Mouse (Mus musculus): ENCODE measurements around the gene St5. TPM values are rescaled to one million over a fixed set of nuclear protein-coding genes. Genes with fewer than 3 reads are reported as not detected.
A peak's percentile ranks its signal among the peaks of the same experiment; 100 is the strongest.

Gene St5
- polyA plus RNA-seq, 1 experiment: 32.0 TPM

GRCm38 (mm10) chr7:109704016-109704377 is 592 bp upstream of the St5 start:
- no peak for DNase-seq (ENCODE audit: low read depth, low spot score)
- WGBS: 3% methylated on average over 17 of the region's 17 CpGs

DNA sequence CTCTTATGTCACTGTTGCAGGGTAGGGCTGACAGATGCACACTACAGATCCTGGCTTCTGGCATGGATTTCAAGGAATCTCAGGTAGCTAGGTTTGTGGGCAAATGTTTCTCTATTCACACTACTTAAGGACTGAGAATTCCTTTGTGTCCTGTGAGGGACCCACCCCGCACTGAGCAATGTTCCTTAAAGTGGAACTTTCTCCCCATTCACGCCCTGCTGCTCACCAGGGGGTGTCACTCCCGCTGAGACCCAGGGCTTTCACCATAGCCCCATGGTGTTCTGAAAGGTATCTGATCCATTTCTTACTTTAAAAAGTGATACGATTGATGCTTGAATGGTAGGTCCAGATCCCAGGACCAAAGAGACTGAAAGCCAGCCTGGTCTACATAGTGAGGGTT is 684 bp downstream of the St5 start:
- DNase-seq (ENCODE audit: low read depth, low spot score): no peak
- 71% methylated on average over 4 of the region's 4 CpGs for WGBS

DNA sequence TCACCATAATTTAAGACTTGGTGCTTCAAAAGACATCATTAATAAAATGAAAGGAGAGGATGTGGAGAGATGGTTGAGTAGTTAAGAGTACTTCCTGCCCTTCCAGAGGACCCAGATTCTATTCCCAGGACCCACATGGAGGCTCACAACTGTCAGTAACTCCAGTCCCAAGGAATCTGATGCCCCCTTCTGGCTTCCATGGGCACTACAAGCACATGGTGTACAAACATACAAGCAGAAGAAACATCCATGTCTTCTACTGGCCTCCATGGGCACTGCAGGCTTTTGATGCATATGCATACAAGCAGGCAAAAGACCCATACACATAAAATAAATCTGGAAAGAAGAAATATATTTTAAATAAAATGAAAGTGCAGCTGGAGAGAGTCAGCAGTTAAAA is 3.2 kb downstream of the St5 start:
- DNase-seq (ENCODE audit: low read depth, low spot score): no peak

DNA sequence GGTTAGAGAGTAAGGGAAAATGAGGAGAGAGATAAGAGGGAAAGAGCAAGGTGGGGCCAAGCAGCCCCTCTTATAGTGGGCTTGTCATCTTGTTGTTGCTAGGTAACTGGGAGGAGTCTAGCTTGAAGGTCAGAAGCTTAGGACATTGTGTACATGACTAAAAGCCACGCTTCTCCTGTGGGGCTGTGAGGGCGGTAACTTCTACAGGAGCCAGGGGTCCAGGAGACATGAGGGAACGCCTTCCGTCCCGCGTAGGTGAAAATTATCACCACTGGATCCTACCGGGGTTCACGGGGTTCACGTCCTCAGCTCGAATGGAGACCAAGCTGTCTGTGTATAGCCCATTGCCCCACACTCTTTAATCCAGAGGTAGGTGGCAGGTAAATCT is 8.1 kb downstream of the St5 start:
- WGBS: 91% methylated on average over 10 of the region's 10 CpGs
- no peak for DNase-seq (ENCODE audit: low read depth, low spot score)

DNA sequence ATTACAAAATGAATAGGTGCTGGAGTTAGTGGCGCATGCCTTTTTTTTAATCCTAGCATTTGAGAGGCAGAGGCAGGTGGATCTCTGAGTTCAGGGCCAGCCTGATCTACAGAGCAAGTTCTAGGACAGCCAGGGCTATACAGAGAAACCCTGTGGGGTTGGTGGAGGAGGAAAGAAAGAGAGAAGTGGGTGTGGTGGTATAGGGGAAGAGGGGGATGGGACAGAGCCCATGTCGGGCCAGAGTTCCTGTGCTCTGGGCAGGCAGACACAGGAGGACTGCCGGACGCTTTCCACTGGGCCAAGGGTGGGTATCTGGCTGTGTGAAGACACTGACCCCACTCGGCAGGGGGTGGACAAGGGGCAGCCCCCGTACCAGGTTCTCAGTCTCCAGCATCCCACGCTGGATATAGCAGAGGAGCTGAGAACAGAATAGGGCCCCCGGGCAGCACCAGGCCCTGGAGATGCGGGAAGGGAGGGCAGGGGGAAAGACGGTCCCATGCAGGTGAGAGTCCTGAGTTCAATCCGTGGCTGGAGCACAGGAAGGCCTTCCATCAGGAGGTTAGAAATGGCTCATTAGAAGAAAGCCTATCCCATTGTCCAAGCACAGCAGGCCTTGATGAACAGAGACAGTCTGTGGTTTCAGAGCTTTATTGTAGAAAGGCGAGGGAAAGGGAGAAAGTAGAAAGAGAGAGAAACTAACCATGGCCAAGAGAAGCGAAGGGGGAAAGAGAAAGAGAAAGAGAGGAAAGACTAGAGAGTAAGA is 8.6 kb downstream of the St5 start:
- DNase-seq (ENCODE audit: low read depth, low spot score): no peak
- 87% methylated on average over 13 of the region's 13 CpGs for WGBS

- 61% methylated on average over 5 of the region's 5 CpGs for WGBS
- DNase-seq (ENCODE audit: low read depth, low spot score): no peak
Measured at GRCm38 (mm10) chr7:109690961-109691360, 12.4 kb downstream of the St5 start.

DNA sequence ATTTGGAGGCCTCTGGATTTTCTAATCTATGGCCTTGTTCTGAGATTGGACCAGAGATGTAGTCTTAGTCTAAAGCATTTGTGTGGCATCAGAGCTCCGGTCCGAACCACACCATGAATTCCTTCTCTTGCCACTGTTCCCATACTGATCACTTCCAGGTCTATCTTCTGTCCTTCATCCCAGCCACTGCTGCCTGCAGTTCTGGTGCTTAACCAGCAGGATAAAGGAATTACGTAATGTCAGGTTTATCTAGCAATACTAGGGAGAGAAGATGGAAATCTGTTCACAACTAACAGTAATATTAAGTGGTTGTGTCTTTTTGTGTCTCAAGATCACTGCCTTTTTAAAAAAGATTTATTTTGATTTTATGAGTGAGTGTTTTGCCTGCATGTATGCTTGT is 13.3 kb downstream of the St5 start:
- WGBS: 93% methylated on average over 3 of the region's 3 CpGs
- no peak for DNase-seq (ENCODE audit: low read depth, low spot score)

- WGBS: 42% methylated on average over 9 of the region's 9 CpGs
- DNase-seq (ENCODE audit: low read depth, low spot score): no peak
Measured at GRCm38 (mm10) chr7:109686585-109687128, 16.7 kb downstream of the St5 start.

DNA sequence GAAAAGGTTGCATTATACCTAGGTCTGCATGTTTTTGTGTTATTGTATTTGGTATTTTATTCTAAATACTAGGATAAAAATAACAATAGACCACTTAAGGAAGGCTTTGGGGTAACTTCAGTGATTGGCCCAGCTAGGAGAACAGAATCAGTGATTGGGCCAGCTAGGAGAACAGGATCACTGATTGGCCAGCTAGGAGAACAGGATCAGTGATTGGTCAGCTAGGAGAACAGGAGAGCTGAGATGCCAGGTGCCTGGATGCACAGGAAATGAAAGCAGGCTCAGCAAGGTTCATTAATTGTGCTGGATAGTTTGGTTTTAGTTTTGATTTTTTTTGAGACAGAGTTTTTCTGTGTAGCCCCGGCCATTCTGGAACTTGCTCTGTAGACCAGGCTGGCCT is 22.5 kb downstream of the St5 start:
- 82% methylated on average over 1 of the region's 1 CpGs for WGBS
- no peak for DNase-seq (ENCODE audit: low read depth, low spot score)

- WGBS: 93% methylated on average over 2 of the region's 2 CpGs
- DNase-seq (ENCODE audit: low read depth, low spot score): no peak
Measured at GRCm38 (mm10) chr7:109680284-109680683, 23.1 kb downstream of the St5 start.

- 66% methylated on average over 4 of the region's 4 CpGs for WGBS
- DNase-seq (ENCODE audit: low read depth, low spot score): no peak
Measured at GRCm38 (mm10) chr7:109674944-109675628, 28.3 kb downstream of the St5 start.

- 2% methylated on average over 44 of the region's 44 CpGs for WGBS
- DNase-seq (ENCODE audit: low read depth, low spot score): peak; percentile 27
Measured at GRCm38 (mm10) chr7:109671581-109672471, 31.6 kb downstream of the St5 start.

DNA sequence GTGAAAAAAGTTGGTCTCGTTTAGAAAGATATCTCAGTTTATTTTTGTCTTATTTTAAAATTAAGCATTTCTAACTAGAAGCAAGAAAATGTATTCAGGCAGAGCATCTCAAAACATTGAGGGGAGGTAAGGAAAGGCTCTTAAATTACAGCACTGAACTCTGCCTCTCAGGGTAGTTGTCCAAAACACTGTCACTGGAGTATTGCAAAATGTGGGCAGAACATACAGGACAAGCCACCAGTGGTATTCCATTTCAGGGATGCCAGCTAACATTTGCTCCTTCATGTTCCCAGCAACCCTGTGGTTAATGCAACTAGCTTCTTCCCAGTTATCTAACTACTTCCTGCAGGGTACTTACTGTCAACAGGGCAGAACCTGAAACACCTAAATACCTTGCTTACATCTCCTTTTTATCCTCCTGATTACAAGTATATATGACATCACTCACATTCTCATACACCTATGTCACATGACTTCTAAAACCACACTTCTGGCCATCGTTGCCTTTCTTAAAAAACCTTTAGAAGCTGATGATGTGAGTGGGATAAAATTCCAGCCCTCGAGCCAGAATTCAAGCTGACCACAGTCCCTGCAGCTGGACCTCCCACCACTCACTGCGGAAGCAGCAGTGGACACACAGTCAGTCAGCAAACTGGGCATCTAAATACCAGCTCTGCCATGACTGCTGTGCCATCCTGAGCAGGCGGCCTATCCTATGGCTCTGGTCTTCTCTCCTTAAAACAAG is 33.8 kb downstream of the St5 start:
- whole genome bisulfite sequencing: 71% methylated on average over 5 of the region's 5 CpGs
- no peak for DNase-seq (ENCODE audit: low read depth, low spot score)

GRCm38 (mm10) chr7:109666664-109667063 is 36.7 kb downstream of the St5 start:
- DNase-seq (ENCODE audit: low read depth, low spot score): no peak

DNA sequence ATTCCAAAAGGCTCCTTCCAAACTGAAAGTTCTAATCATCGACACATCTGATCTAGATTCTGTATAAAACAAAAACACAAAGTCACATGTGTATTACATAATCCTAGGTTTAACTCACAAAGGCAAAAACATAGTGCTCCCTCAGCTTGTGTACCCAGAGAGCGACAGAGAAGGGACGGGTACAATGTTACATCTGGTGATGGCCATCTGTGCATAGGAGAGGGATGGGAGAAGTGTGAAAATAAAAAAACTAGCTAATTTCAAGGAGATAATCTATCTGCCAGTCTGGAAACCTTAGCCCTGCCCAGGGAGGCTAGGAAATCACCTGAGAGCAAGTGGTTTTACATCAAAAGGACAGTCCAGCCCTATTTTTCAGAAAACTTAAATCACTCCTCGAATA is 40.8 kb downstream of the St5 start:
- DNase-seq (ENCODE audit: low read depth, low spot score): no peak
- 78% methylated on average over 4 of the region's 4 CpGs for WGBS

More at GRCm38 (mm10) chr7:109666664-109667063, 36.7 kb downstream of the St5 start:
- 74% methylated on average over 5 of the region's 5 CpGs for WGBS

GRCm38 (mm10) chr7:109659278-109659677 is 44.1 kb downstream of the St5 start:
- DNase-seq (ENCODE audit: low read depth, low spot score): no peak
- WGBS: 91% methylated on average over 2 of the region's 2 CpGs

DNA sequence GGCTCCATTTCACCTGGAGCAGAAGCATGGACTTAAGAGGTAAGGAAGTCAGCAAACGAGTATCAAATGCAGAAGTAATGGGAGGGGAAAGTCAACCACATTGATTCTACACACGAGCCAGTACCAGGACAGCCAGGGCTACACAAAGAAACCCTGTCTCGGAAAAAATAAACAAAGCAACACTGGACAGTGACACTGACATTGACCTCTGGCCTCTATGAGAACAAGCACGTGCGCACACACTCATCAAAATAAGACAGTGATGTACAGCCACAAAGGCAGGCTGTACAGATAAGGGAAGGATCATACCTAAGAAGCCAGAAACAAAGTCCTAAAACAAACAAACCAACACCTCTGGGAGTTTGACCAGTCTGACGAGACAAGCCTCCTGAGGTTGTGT is 45.5 kb downstream of the St5 start:
- WGBS: 34% methylated on average over 6 of the region's 6 CpGs
- DNase-seq (ENCODE audit: low read depth, low spot score): no peak

- 70% methylated on average over 5 of the region's 5 CpGs for WGBS
- no peak for DNase-seq (ENCODE audit: low read depth, low spot score)
Measured at GRCm38 (mm10) chr7:109654871-109655270, 48.5 kb downstream of the St5 start.

- no peak for DNase-seq (ENCODE audit: low read depth, low spot score)
- WGBS: 46% methylated on average over 10 of the region's 10 CpGs
Measured at GRCm38 (mm10) chr7:109648812-109649594, 54.4 kb downstream of the St5 start.
